Mouse (Mus musculus) liver, embryonic 14 days (tissue): ENCODE measurements around the gene Llgl2. TPM values are rescaled to one million over a fixed set of nuclear protein-coding genes. Genes with fewer than 3 reads are reported as not detected.

Source experiments
- polyA plus RNA-seq: library from polyadenylated mRNA; depleted of rRNA; stranded (reverse); fragments of >200 nt; gene quantifications from 2 replicates; pipeline ENCODE4 v1.2.3, GENCODE M21; 2012; rRNA removed

Llgl2 gene
- polyA plus RNA-seq, result 9.6 and 10.2 TPM in 2 replicates

GRCm38 (mm10) chr11:115823774-115824740 is at the start of gene Llgl2:
Llgl2 (plus strand) TSS chr11:115824049.

GRCm38 (mm10) chr11:115813507-115814296 is 10.1 kb upstream of the Llgl2 start, which contains the start of gene Caskin2:
Caskin2 (minus strand) TSS chr11:115813639.

GRCm38 (mm10) chr11:115814605-115815450 is 9.0 kb upstream of the Llgl2 start, which contains the start of gene Tsen54:
Tsen54 (plus strand) TSS chr11:115814724.

GRCm38 (mm10) chr11:115858354-115858753 is 34.5 kb downstream of the Llgl2 start, which contains the start of gene Myo15b:
Myo15b (plus strand) TSS chr11:115858406.

GRCm38 (mm10) chr11:115899486-115900266 is 75.8 kb downstream of the Llgl2 start, which contains the start of gene Smim5:
Smim5 (plus strand) TSS chr11:115899966.

Other genes starting within 250 kb of the Llgl2 start
- 23.4 and 26.4 TPM in 2 replicates for gene Mrps7, start 220.1 kb upstream of the Llgl2 start, polyA plus RNA-seq
- gene Gga3, start 220.0 kb upstream of the Llgl2 start, polyA plus RNA-seq, result 8.0 and 9.9 TPM in 2 replicates
- gene Mif4gd, start 211.1 kb upstream of the Llgl2 start, polyA plus RNA-seq, result 23.5 and 27.8 TPM in 2 replicates
- 9.3 and 9.9 TPM in 2 replicates for gene Slc25a19, start 195.8 kb upstream of the Llgl2 start, polyA plus RNA-seq
- gene Grb2, start 115.5 kb upstream of the Llgl2 start, polyA plus RNA-seq, result 21.8 and 24.1 TPM in 2 replicates
- 9.0 and 10.3 TPM in 2 replicates for gene Tmem94, start 58.6 kb upstream of the Llgl2 start, polyA plus RNA-seq
- gene Caskin2, start 10.4 kb upstream of the Llgl2 start, polyA plus RNA-seq, result 6.1 and 7.1 TPM in 2 replicates
- gene Tsen54, start 9.3 kb upstream of the Llgl2 start, polyA plus RNA-seq, result 11.0 and 12.6 TPM in 2 replicates
- gene Myo15b, start 34.4 kb downstream of the Llgl2 start, polyA plus RNA-seq, result 0.27 and 0.48 TPM in 2 replicates
- gene Smim5, start 75.9 kb downstream of the Llgl2 start, polyA plus RNA-seq, result 21.1 and 25.1 TPM in 2 replicates
- gene Smim6, start 88.0 kb downstream of the Llgl2 start, polyA plus RNA-seq, result 1.4 and 2.2 TPM in 2 replicates
- 25.8 and 29.5 TPM in 2 replicates for gene Sap30bp, start 109.2 kb downstream of the Llgl2 start, polyA plus RNA-seq
- gene Recql5, start 109.4 kb downstream of the Llgl2 start, polyA plus RNA-seq, result 6.3 and 7.7 TPM in 2 replicates
- 0.09 and 0.11 TPM in 2 replicates for gene Itgb4, start 150.7 kb downstream of the Llgl2 start, polyA plus RNA-seq
- 50.4 and 60.3 TPM in 2 replicates for gene Galk1, start 188.7 kb downstream of the Llgl2 start, polyA plus RNA-seq
- 250 and 282 TPM in 2 replicates for gene H3f3b, start 203.9 kb downstream of the Llgl2 start, polyA plus RNA-seq
- 11.1 and 11.6 TPM in 2 replicates for gene Unk, start 206.3 kb downstream of the Llgl2 start, polyA plus RNA-seq